Mouse (Mus musculus) liver, adult 2 months (tissue): ENCODE measurements around the gene Zfp937.
"Not testable (repeated sequence)": the region's sequence is repeated elsewhere in the genome, so short reads cannot be mapped to it uniquely, and the experiment has no call there.

Experiments
- CTCF ChIP-seq: fragments of 200-500 bp; IDR thresholded peaks from 2 replicates; pipeline ENCODE4 v1.5.1; 2011; ENCODE audit warnings: low read depth, low read length, control low read depth
- POLR2A ChIP-seq: fragments of 200-500 bp; IDR thresholded peaks from 2 replicates; pipeline ENCODE4 v1.6.1; 2011; ENCODE audit warnings: low read length, control low read depth; ENCODE audit not compliant: insufficient read depth; ENCODE audit errors: extremely low read depth

GRCm38 (mm10) chr2:150179579-150179978, 38.3 kb upstream of the Zfp937 start, which contains the start of gene Gm10770:
- not testable (repeated sequence) for TF ChIP-seq CTCF, POLR2A
